18 mouse cellular contexts compared by ENCODE assay signal in the genomic region with DNA sequence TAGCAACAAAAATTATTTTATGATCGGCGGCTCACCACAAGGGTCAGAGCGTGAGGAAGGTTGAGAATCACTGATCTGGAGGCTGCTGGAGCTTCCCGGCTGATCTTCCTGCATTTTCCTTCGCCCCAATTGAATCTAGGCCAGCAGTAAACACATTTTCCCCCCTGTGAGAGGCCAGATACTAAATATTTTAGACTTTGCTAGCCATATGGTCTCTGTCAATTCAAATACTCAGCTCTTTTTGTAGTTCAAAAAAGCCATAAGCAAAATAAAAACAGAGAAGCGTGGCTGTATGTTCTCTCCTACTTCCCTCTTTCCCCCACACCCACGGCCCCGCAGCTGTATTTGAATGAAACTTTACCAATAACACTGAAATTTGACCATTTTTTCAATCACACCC. TPM values are rescaled to one million over a fixed set of nuclear protein-coding genes. Genes with fewer than 3 reads are reported as not detected.
DNase-seq lines count a peak whose midpoint lies in the region; ATAC-seq lines count a peak whose summit lies in the region.
"Had no signal": no experiment of that assay in that cellular context is flagged by ENCODE, and none has a peak within 500 bp of the region (broad histone marks: within the 10 kb centered on the region; RNA-seq: fewer than 3 reads in every experiment).

No protein-coding gene starts in this region.

- no peaks in the 10 kb centered on the region for H3K27me3 ChIP-seq in kidney, embryonic 15.5 days
- no peaks in the 10 kb centered on the region for H3K27me3 ChIP-seq in lung, embryonic 16.5 days (ENCODE audit: control insufficient read depth, insufficient read depth, low read depth, low read length)
- H3K27me3 ChIP-seq: forebrain, embryonic 13.5 days; heart, embryonic 12.5 days; hindbrain, embryonic 15.5 days had no signal

- WGBS in kidney, embryonic 15.5 days = 73% methylated on average over 8 of the region's 8 CpGs
- WGBS in lung, embryonic 16.5 days = 66% methylated on average over 8 of the region's 8 CpGs

- 0 out of 2 replicates have a peak, but pooled peaks cover 6% of the 10 kb centered on the region for H3K4me1 ChIP-seq in kidney, embryonic 15.5 days
- peaks cover 14% of the 10 kb centered on the region for H3K4me1 ChIP-seq in lung, embryonic 16.5 days (replicated peaks; ENCODE audit: control insufficient read depth, insufficient read depth, low read length)
- H3K4me1 ChIP-seq: embryonic facial prominence, embryonic 10.5 days; forebrain, embryonic 13.5 days; heart, embryonic 12.5 days; hindbrain, embryonic 15.5 days had no signal

- H3K9ac ChIP-seq in kidney, embryonic 15.5 days = no peak overlapping the region
- H3K9ac ChIP-seq in lung, embryonic 16.5 days (ENCODE audit: low read length) = no peak overlapping the region
- H3K9ac ChIP-seq: forebrain, embryonic 13.5 days; forebrain, postnatal 0 days; heart, embryonic 12.5 days; hindbrain, embryonic 15.5 days had no signal

- H3K4me3 ChIP-seq in kidney, embryonic 15.5 days (replicated peaks) = no peak overlapping the region
- no peak overlapping the region for H3K4me3 ChIP-seq in lung, embryonic 16.5 days (ENCODE audit: low read length)
- H3K4me3 ChIP-seq: embryonic facial prominence, embryonic 10.5 days; forebrain, embryonic 13.5 days; heart, embryonic 12.5 days; hindbrain, embryonic 15.5 days had no signal

- no peak for ATAC-seq in kidney, embryonic 15.5 days (replicated peaks; ENCODE audit: low FRiP score)
- peak; percentile 55; the same call in 1 of the 2 replicates for ATAC-seq in lung, embryonic 16.5 days (ENCODE audit: low read depth)
- ATAC-seq: forebrain, embryonic 13.5 days; forebrain, postnatal 0 days; intestine, embryonic 16.5 days had no signal

- no peak overlapping the region for H3K4me2 ChIP-seq in kidney, embryonic 15.5 days
- H3K4me2 ChIP-seq in lung, embryonic 16.5 days (ENCODE audit: low read depth, low read length) = no peak overlapping the region
- H3K4me2 ChIP-seq: forebrain, embryonic 13.5 days; heart, embryonic 12.5 days; hindbrain, embryonic 15.5 days had no signal

- H3K36me3 ChIP-seq in kidney, embryonic 15.5 days = no peaks in the 10 kb centered on the region
- no peaks in the 10 kb centered on the region for H3K36me3 ChIP-seq in lung, embryonic 16.5 days (ENCODE audit: control insufficient read depth, insufficient read depth, low read length)
- H3K36me3 ChIP-seq: embryonic facial prominence, embryonic 10.5 days; heart, embryonic 12.5 days; hindbrain, embryonic 15.5 days had no signal

- H3K27ac ChIP-seq in kidney, embryonic 15.5 days = 0 out of 2 replicates have a peak overlapping the region, but pooled peaks have one; percentile 20
- no peak overlapping the region; the same call in none of the 2 replicates for H3K27ac ChIP-seq in lung, embryonic 16.5 days (ENCODE audit: low read length)
- H3K27ac ChIP-seq: embryonic facial prominence, embryonic 10.5 days; forebrain, embryonic 13.5 days; hindbrain, embryonic 15.5 days had no signal

- DNase-seq in cerebellum, adult 8-10 months = peak; percentile 25
- no peak for DNase-seq in cerebellum, postnatal 36 days
- DNase-seq in kidney, adult 9 months = no peak
- DNase-seq in lung, postnatal 4 days = no peak
- DNase-seq: adrenal gland, adult 2 months; adrenal gland, postnatal 25 days; forebrain, postnatal 0 days; gastrocnemius, postnatal 14 days; heart, postnatal 36 days had no signal

- H3K9me3 ChIP-seq in kidney, embryonic 15.5 days (replicated peaks) = no peaks in the 10 kb centered on the region
- H3K9me3 ChIP-seq in lung, embryonic 16.5 days (ENCODE audit: control insufficient read depth, low read length) = no peaks in the 10 kb centered on the region; the same call in 1 of the 2 replicates
- H3K9me3 ChIP-seq: forebrain, embryonic 13.5 days; hindbrain, embryonic 15.5 days had no signal

RNA-seq across cellular contexts. Expression of a gene that starts 9.8 kb away (rescaled TPM):
- polyA plus RNA-seq in kidney, embryonic 15.5 days (2015; fragmentation: Nextera tagmentation; extraction: Ambion mirVana) = not detected in 2 replicates
- polyA plus RNA-seq in lung, embryonic 16.5 days (2015; fragmentation: Nextera tagmentation; extraction: Ambion mirVana) = 0.13 and 0.36 TPM in 2 replicates
- polyA plus RNA-seq: embryonic facial prominence, embryonic 14.5 days; forebrain, embryonic 13.5 days; heart, embryonic 12.5 days; hindbrain, embryonic 11.5 days; hindbrain, embryonic 15.5 days; intestine, embryonic 16.5 days had no signal

RNA-seq across cellular contexts. Expression of a gene that starts 9.9 kb away (rescaled TPM):
- 0.18 and 0.22 TPM in 2 replicates for polyA plus RNA-seq in kidney, embryonic 15.5 days (2015; fragmentation: Nextera tagmentation; extraction: Ambion mirVana)
- polyA plus RNA-seq in lung, embryonic 16.5 days (2015; fragmentation: Nextera tagmentation; extraction: Ambion mirVana) = 1.5 and 1.6 TPM in 2 replicates

RNA-seq across cellular contexts. Expression of a gene that starts 30.4 kb away (rescaled TPM):
- 0.39 and 0.50 TPM in 2 replicates for polyA plus RNA-seq in kidney, embryonic 15.5 days (2015; fragmentation: Nextera tagmentation; extraction: Ambion mirVana)
- polyA plus RNA-seq in lung, embryonic 16.5 days (2015; fragmentation: Nextera tagmentation; extraction: Ambion mirVana) = 1.1 and 1.5 TPM in 2 replicates
- polyA plus RNA-seq: heart, embryonic 12.5 days had no signal

RNA-seq across cellular contexts. Expression of a gene that starts 54.8 kb away (rescaled TPM):
- polyA plus RNA-seq in kidney, embryonic 15.5 days (2015; fragmentation: Nextera tagmentation; extraction: Ambion mirVana) = 2.5 and 2.9 TPM in 2 replicates
- polyA plus RNA-seq in lung, embryonic 16.5 days (2015; fragmentation: Nextera tagmentation; extraction: Ambion mirVana) = 5.5 and 6.3 TPM in 2 replicates

RNA-seq across cellular contexts. Expression of a gene that starts 55.7 kb away (rescaled TPM):
- polyA plus RNA-seq in kidney, embryonic 15.5 days (2015; fragmentation: Nextera tagmentation; extraction: Ambion mirVana) = 3.5 TPM in 2 replicates
- polyA plus RNA-seq in lung, embryonic 16.5 days (2015; fragmentation: Nextera tagmentation; extraction: Ambion mirVana) = 12.7 and 15.8 TPM in 2 replicates
